ENCODE assay signal across 32 mouse cellular contexts in genomic region chr6:49165855-49166254, GRCm38 (mm10). TPM values are rescaled to one million over a fixed set of nuclear protein-coding genes. Genes with fewer than 3 reads are reported as not detected.
DNase-seq lines count a peak whose midpoint lies in the region; ATAC-seq and TF ChIP-seq lines count a peak whose summit lies in the region.
"Had no signal": no experiment of that assay in that cellular context is flagged by ENCODE, and none has a peak within 500 bp of the region (broad histone marks: within the 10 kb centered on the region; RNA-seq: fewer than 3 reads in every experiment).

No protein-coding gene starts in this region.

- WGBS in kidney, postnatal 0 days = 67% methylated on average over 6 of the region's 6 CpGs

- no peak for TF ChIP-seq CTCF in kidney, postnatal 0 days (IDR thresholded peaks at IDR 0.05; ENCODE audit: low read depth)

- DNase-seq in cerebellum, postnatal 14 days = peak; percentile 7 to 9
- no peak for DNase-seq in cerebellum, adult 8-10 months
- DNase-seq in kidney, adult 9 months = peak; percentile 64
- no peak for DNase-seq in kidney, postnatal 4 days
- DNase-seq in fat pad, adult 2 months (ENCODE audit: extremely low read depth, low read depth, low spot score) = peak; percentile 81
- DNase-seq in kidney, postnatal 0 days (ENCODE audit: low spot score) = no peak
- no peak for DNase-seq in layer of hippocampus, adult 11-12 months (ENCODE audit: low spot score)
- DNase-seq in heart, postnatal 36 days = no peak
- DNase-seq: adrenal gland, postnatal 14 days; cerebellum, adult 11 months; cerebellum, adult 9-11 months; gastrocnemius, adult 2 months; gastrocnemius, postnatal 36 days; heart, postnatal 10 days; lung, postnatal 36 days; right cerebral cortex, adult 18-20 months; spleen, adult 18-20 months; thymus, adult 18-20 months; thymus, postnatal 36 days had no signal

- ATAC-seq in kidney, postnatal 0 days (replicated peaks; ENCODE audit: low FRiP score, low read depth) = peak; percentile 31; the same call in 1 of the 2 replicates
- ATAC-seq: forebrain, embryonic 15.5 days; midbrain, embryonic 16.5 days; Patski had no signal

- peaks cover 13% of the 10 kb centered on the region for H3K4me1 ChIP-seq in kidney, postnatal 0 days (replicated peaks; ENCODE audit: insufficient read depth, low read length)

- no peaks in the 10 kb centered on the region for H3K36me3 ChIP-seq in kidney, postnatal 0 days (ENCODE audit: insufficient read depth, low read length)
- H3K36me3 ChIP-seq: forebrain, embryonic 15.5 days; intestine, embryonic 15.5 days; liver, embryonic 15.5 days; neural tube, embryonic 12.5 days had no signal

- H3K4me2 ChIP-seq in kidney, postnatal 0 days (ENCODE audit: low read length) = no peak overlapping the region
- H3K4me2 ChIP-seq: forebrain, embryonic 15.5 days; heart, embryonic 13.5 days; intestine, embryonic 15.5 days; liver, embryonic 15.5 days; midbrain, embryonic 11.5 days; neural tube, embryonic 12.5 days had no signal

- intact Hi-C loops in heart, postnatal 36 days (cut with DNase I) = no loop called here

- no peaks in the 10 kb centered on the region for H3K27me3 ChIP-seq in kidney, postnatal 0 days (ENCODE audit: insufficient read depth, low read length)
- H3K27me3 ChIP-seq: forebrain, embryonic 15.5 days; heart, embryonic 13.5 days; intestine, embryonic 15.5 days; liver, embryonic 15.5 days; neural tube, embryonic 12.5 days; Patski had no signal

- H3K27ac ChIP-seq in kidney, postnatal 0 days = no peak overlapping the region
- H3K27ac ChIP-seq: forebrain, embryonic 15.5 days; gastrocnemius, adult 2 months; heart, embryonic 13.5 days; intestine, embryonic 15.5 days; liver, embryonic 15.5 days; neural tube, embryonic 12.5 days had no signal

- no peak overlapping the region for H3K4me3 ChIP-seq in kidney, postnatal 0 days (replicated peaks; ENCODE audit: low read depth, low read length)
- H3K4me3 ChIP-seq: forebrain, embryonic 15.5 days; gastrocnemius, adult 2 months; heart, embryonic 13.5 days; hindbrain, embryonic 10.5 days; intestine, embryonic 15.5 days; liver, embryonic 15.5 days; myocyte; neural tube, embryonic 12.5 days had no signal

- H3K9ac ChIP-seq in kidney, postnatal 0 days (ENCODE audit: low read depth, low read length) = no peak overlapping the region
- H3K9ac ChIP-seq: forebrain, embryonic 15.5 days; heart, embryonic 13.5 days; intestine, embryonic 15.5 days; liver, embryonic 15.5 days; neural tube, embryonic 12.5 days had no signal

- no peaks in the 10 kb centered on the region for H3K9me3 ChIP-seq in kidney, postnatal 0 days (replicated peaks; ENCODE audit: low read length)
- H3K9me3 ChIP-seq: forebrain, embryonic 15.5 days; heart, embryonic 13.5 days; hindbrain, embryonic 10.5 days; intestine, embryonic 15.5 days; liver, embryonic 15.5 days; neural tube, embryonic 12.5 days had no signal

RNA-seq across cellular contexts. Expression of gene Igf2bp3, which starts 48.9 kb away (rescaled TPM):
- 20.5 and 20.6 TPM in 2 replicates for polyA plus RNA-seq in kidney, postnatal 0 days (2015; fragmentation: Nextera tagmentation; extraction: Ambion mirVana)
- total RNA-seq in heart, postnatal 36 days (2021) = under 1 TPM; 0.19 to 0.22 TPM
- total RNA-seq: heart, adult 8-10 months; layer of hippocampus, adult 18-20 months; left cerebral cortex, adult 8-10 months had no signal

Comparison
In these comparisons a context has a peak if more than half of its experiments do, and no peak if none do; other contexts are left out.
1. DNase-seq: peak in cerebellum, postnatal 14 days (2 of 2), kidney, adult 9 months (single experiment) and fat pad, adult 2 months (single experiment); none in cerebellum, adult 8-10 months (single experiment), kidney, postnatal 4 days (0 of 2), kidney, postnatal 0 days (single experiment), layer of hippocampus, adult 11-12 months (single experiment) and heart, postnatal 36 days (0 of 2).